Mouse (Mus musculus) neural tube, embryonic 12.5 days (tissue): ENCODE measurements around the gene Ripor3. TPM values are rescaled to one million over a fixed set of nuclear protein-coding genes. Genes with fewer than 3 reads are reported as not detected.

Source experiments
- ATAC-seq: fragments of 200-750 bp; cut with Nextera tagmentation; 2 replicates; pipeline ENCODE4 v1.8.0; 2017; ENCODE audit warnings: low read depth, mild to moderate bottlenecking, moderate TSS enrichment, moderate library complexity; ENCODE audit not compliant: low FRiP score
- H3K27ac ChIP-seq: fragments of 300-500 bp; sonication (generic); 2 replicates; pipeline ENCODE4 v1.5.1; 2016
- H3K27me3 ChIP-seq: fragments of 300-500 bp; sonication (generic); replicated peaks from 2 replicates; pipeline ENCODE4 v1.6.1; 2016; ENCODE audit warnings: mild to moderate bottlenecking
- H3K36me3 ChIP-seq: fragments of 300-500 bp; sonication (generic); 2 replicates; pipeline ENCODE4 v1.6.1; 2016; ENCODE audit warnings: mild to moderate bottlenecking
- H3K4me1 ChIP-seq: fragments of 300-500 bp; sonication (generic); 2 replicates; pipeline ENCODE4 v1.6.1; 2016
- H3K4me2 ChIP-seq: fragments of 300-500 bp; sonication (generic); replicated peaks from 2 replicates; pipeline ENCODE4 v1.6.1; 2016; ENCODE audit warnings: mild to moderate bottlenecking
- H3K4me3 ChIP-seq: fragments of 300-500 bp; sonication (generic); 2 replicates; pipeline ENCODE4 v1.5.1; 2016
- H3K9ac ChIP-seq: fragments of 300-500 bp; sonication (generic); 2 replicates; pipeline ENCODE4 v1.6.1; 2016; ENCODE audit warnings: mild to moderate bottlenecking
- H3K9me3 ChIP-seq: fragments of 300-500 bp; sonication (generic); 2 replicates; pipeline ENCODE4 v1.6.1; 2016; ENCODE audit warnings: mild to moderate bottlenecking
- WGBS: fragments of 180-500 bp; shearing (Covaris S2); methylation state at CpG from one replicate; pipeline ENCODE4 v1.1.7; 2016; 5-methylcytosine and 5-hydroxymethylcytosine counted together
- polyA plus RNA-seq: library from polyadenylated mRNA; unstranded; fragments of >200 nt; fragmentation: Nextera tagmentation; extraction: Ambion mirVana; gene quantifications from 2 replicates; pipeline ENCODE4 v1.2.1, GENCODE M21; 2016

The Ripor3 gene
- polyA plus RNA-seq, 1 experiment from 2014 or later = 0.60 TPM

GRCm38 (mm10) chr2:168046467-168046866, 36.0 kb upstream of the Ripor3 start:
- WGBS = 75% methylated on average over 4 of the region's 4 CpGs
- Histone ChIP-seq H3K27me3 (peaks cover 40% of the 10 kb centered on the region), H3K36me3 (no peaks in the 10 kb centered on the region), H3K9ac (no peak overlapping the region), H3K27ac (no peak overlapping the region), H3K4me2 (no peak overlapping the region), H3K4me1 (peaks cover 17% of the 10 kb centered on the region), H3K9me3 (no peaks in the 10 kb centered on the region), H3K4me3 (no peak overlapping the region)
- ATAC-seq = no peak

- H3K9ac ChIP-seq = no peak overlapping the region
- no peak for ATAC-seq
- H3K36me3 ChIP-seq = no peaks in the 10 kb centered on the region
- 41% methylated on average over 5 of the region's 5 CpGs for WGBS
- no peak overlapping the region for H3K27ac ChIP-seq
- H3K4me3 ChIP-seq = no peak overlapping the region
- H3K4me1 ChIP-seq = peaks cover 17% of the 10 kb centered on the region
- no peaks in the 10 kb centered on the region for H3K9me3 ChIP-seq
- H3K4me2 ChIP-seq = no peak overlapping the region
- peaks cover 34% of the 10 kb centered on the region for H3K27me3 ChIP-seq
Measured at GRCm38 (mm10) chr2:168045771-168046170, 35.4 kb upstream of the Ripor3 start.

DNA sequence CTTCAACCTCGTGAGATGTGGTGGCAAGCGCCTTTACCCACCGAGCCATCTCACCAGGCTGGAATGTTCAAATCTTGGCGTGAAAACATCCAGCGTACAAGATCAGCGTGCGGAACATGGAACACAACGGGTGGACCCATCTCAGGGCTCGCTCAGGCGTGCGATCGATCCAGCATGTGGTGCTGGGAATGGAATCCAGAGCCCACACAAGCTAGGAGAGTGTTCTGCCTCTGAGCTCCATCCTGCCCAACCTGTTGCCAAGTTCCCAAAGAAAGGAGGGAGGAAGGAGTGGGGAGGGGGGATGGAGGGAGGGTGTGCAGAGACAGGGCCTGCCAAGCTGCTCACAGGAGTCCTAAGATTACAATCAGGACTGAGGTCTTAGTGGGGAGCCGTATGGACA, 34.9 kb upstream of the Ripor3 start:
- Histone ChIP-seq H3K4me1 (peaks cover 14% of the 10 kb centered on the region), H3K4me2 (no peak overlapping the region), H3K9me3 (no peaks in the 10 kb centered on the region), H3K27ac (no peak overlapping the region), H3K9ac (no peak overlapping the region), H3K36me3 (no peaks in the 10 kb centered on the region), H3K27me3 (peaks cover 29% of the 10 kb centered on the region), H3K4me3 (no peak overlapping the region)
- 75% methylated on average over 13 of the region's 13 CpGs for WGBS
- ATAC-seq = no peak

DNA sequence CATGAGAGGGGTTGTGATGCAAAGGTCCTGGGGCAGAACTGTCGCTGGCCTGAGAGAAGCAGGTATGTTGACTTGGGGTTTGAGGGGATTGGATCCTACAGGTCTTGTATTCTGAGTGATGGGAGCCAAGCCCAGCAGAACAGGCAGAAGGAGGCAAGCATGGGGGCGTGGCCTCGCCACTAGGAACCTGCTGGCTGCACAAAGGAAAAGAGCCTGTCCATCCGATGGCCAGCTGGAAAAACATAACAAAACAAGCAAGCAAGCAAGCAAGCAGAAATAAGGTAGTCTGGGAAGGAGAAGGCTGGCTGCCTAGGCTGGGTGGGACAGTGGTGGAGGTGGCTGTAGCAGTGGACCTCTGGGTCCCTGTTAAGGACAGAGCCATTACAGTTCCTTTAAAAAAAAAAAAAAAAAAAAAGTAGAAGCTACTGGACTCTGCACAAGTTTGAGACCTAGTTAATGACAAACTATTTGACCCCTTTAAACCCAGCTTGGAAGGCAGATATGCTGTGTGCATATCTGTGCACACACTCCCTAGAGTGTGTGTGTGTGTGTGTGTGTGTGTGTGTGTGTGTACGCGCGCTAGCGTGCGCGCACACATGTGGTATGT, 34.4 kb upstream of the Ripor3 start:
- no peak overlapping the region for H3K4me3 ChIP-seq
- H3K27ac ChIP-seq = no peak overlapping the region
- 73% methylated on average over 10 of the region's 10 CpGs for WGBS
- peaks cover 24% of the 10 kb centered on the region for H3K27me3 ChIP-seq
- no peaks in the 10 kb centered on the region for H3K9me3 ChIP-seq
- no peak overlapping the region for H3K4me2 ChIP-seq
- no peak overlapping the region for H3K9ac ChIP-seq
- ATAC-seq = no peak
- H3K36me3 ChIP-seq = no peaks in the 10 kb centered on the region
- peaks cover 11% of the 10 kb centered on the region for H3K4me1 ChIP-seq

GRCm38 (mm10) chr2:168042019-168042418, 31.6 kb upstream of the Ripor3 start:
- no peaks in the 10 kb centered on the region for H3K9me3 ChIP-seq
- H3K4me3 ChIP-seq = no peak overlapping the region
- H3K27ac ChIP-seq = no peak overlapping the region
- no peaks in the 10 kb centered on the region for H3K27me3 ChIP-seq
- no peak overlapping the region for H3K9ac ChIP-seq
- no peak overlapping the region for H3K4me2 ChIP-seq
- ATAC-seq = no peak
- no peaks in the 10 kb centered on the region for H3K36me3 ChIP-seq
- 59% methylated on average over 6 of the region's 6 CpGs for WGBS
- H3K4me1 ChIP-seq = peaks cover 5% of the 10 kb centered on the region; the same call in 1 of the 2 replicates

DNA sequence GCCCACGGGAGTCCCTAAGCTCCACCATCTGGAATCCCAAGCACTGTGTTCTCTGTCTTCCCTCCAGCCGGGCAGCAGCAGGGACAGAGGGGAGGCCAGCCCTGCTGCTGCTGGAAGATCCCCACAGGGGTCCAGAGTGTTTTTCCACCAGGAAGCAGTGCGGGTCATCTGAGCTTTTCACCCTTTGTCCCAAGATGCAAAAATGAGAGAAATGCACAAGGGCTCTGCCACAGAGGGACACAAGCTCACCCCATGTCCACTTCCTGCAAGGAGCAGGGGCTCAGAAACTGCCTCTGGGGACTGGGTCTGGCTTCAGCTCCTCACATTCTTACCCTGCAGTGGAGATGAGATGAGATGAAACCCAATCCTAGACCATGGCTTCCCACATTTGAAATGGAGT, 30.3 kb upstream of the Ripor3 start:
- H3K4me1 ChIP-seq = peaks cover 4% of the 10 kb centered on the region; the same call in 1 of the 2 replicates
- H3K4me2 ChIP-seq = no peak overlapping the region
- 41% methylated on average over 3 of the region's 3 CpGs for WGBS
- no peaks in the 10 kb centered on the region for H3K9me3 ChIP-seq
- H3K27me3 ChIP-seq = no peaks in the 10 kb centered on the region
- H3K36me3 ChIP-seq = no peaks in the 10 kb centered on the region
- no peak overlapping the region for H3K9ac ChIP-seq
- H3K4me3 ChIP-seq = no peak overlapping the region
- no peak overlapping the region for H3K27ac ChIP-seq
- ATAC-seq = no peak

- Histone ChIP-seq H3K27ac (0 out of 2 replicates have a peak overlapping the region, but pooled peaks have one; percentile 10), H3K4me1 (no peaks in the 10 kb centered on the region), H3K27me3 (no peaks in the 10 kb centered on the region), H3K9ac (no peak overlapping the region), H3K9me3 (no peaks in the 10 kb centered on the region), H3K4me2 (no peak overlapping the region), H3K36me3 (no peaks in the 10 kb centered on the region), H3K4me3 (no peak overlapping the region)
- 31% methylated on average over 3 of the region's 3 CpGs for WGBS
- no peak for ATAC-seq
Measured at GRCm38 (mm10) chr2:168037063-168037462, 26.6 kb upstream of the Ripor3 start.

GRCm38 (mm10) chr2:168035907-168036306, 25.5 kb upstream of the Ripor3 start:
- no peak overlapping the region for H3K4me3 ChIP-seq
- no peaks in the 10 kb centered on the region for H3K4me1 ChIP-seq
- H3K4me2 ChIP-seq = no peak overlapping the region
- ATAC-seq = no peak
- 86% methylated on average over 6 of the region's 6 CpGs for WGBS
- no peaks in the 10 kb centered on the region for H3K9me3 ChIP-seq
- no peaks in the 10 kb centered on the region for H3K36me3 ChIP-seq
- no peak overlapping the region for H3K9ac ChIP-seq
- H3K27ac ChIP-seq = no peak overlapping the region
- H3K27me3 ChIP-seq = no peaks in the 10 kb centered on the region

DNA sequence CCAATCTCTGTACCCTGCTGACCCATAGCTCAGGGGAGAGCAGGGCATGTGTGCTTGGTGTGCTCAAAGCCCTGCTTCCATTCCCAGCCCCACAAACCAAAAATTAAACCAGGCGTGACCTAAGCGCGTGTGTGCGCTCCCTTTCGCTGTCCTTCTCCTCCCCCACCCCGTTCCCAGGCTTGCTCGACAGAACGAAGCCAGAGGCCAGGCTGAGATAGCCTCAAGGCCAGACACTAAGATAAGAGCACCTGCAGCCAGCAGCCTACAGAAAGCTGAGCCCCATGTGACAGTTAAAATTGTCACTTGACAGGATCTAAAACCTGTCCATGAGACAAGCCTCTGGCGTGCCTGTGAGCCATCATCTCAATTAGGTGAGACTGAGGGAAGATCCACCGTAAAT, 23.5 kb upstream of the Ripor3 start:
- Histone ChIP-seq H3K27ac (no peak overlapping the region), H3K4me2 (no peak overlapping the region), H3K4me3 (no peak overlapping the region), H3K4me1 (no peaks in the 10 kb centered on the region), H3K36me3 (no peaks in the 10 kb centered on the region), H3K9ac (no peak overlapping the region), H3K27me3 (no peaks in the 10 kb centered on the region), H3K9me3 (no peaks in the 10 kb centered on the region)
- ATAC-seq = no peak
- WGBS = 59% methylated on average over 10 of the region's 10 CpGs

GRCm38 (mm10) chr2:168031842-168032241, 21.4 kb upstream of the Ripor3 start:
- H3K4me3 ChIP-seq = no peak overlapping the region
- H3K4me1 ChIP-seq = no peaks in the 10 kb centered on the region
- no peak overlapping the region for H3K27ac ChIP-seq
- WGBS = 66% methylated on average over 2 of the region's 2 CpGs
- H3K9me3 ChIP-seq = no peaks in the 10 kb centered on the region
- H3K36me3 ChIP-seq = no peaks in the 10 kb centered on the region
- H3K4me2 ChIP-seq = no peak overlapping the region
- ATAC-seq = no peak
- no peak overlapping the region for H3K9ac ChIP-seq
- H3K27me3 ChIP-seq = no peaks in the 10 kb centered on the region

- WGBS = over 99% methylated on average over 3 of the region's 3 CpGs
- no peaks in the 10 kb centered on the region for H3K27me3 ChIP-seq
Measured at GRCm38 (mm10) chr2:168028376-168028775, 18.0 kb upstream of the Ripor3 start.

DNA sequence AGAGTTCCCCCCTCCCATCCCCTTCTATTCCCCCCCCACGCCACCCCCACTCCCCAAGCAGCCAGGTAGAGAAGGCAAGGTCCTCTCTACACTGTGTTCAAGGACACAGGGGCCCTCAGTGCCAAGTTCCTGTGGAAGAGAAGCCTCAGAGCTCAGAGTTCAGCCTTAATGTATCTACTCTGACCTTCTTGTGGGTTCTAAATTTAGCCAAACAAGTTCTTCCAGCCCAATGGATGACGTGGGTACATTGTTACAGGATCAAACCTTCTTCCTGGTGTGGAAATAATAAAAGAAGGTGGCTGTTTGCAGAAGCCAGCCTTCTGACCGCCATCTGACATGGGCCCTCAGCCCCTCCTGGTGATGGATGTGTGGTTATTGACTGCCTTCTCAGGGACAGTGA, 16.0 kb upstream of the Ripor3 start:
- H3K27ac ChIP-seq = no peak overlapping the region
- H3K27me3 ChIP-seq = no peaks in the 10 kb centered on the region
- no peak for ATAC-seq
- H3K36me3 ChIP-seq = no peaks in the 10 kb centered on the region
- H3K4me1 ChIP-seq = no peaks in the 10 kb centered on the region
- H3K4me3 ChIP-seq = no peak overlapping the region
- H3K9ac ChIP-seq = no peak overlapping the region
- no peaks in the 10 kb centered on the region for H3K9me3 ChIP-seq
- 59% methylated on average over 3 of the region's 3 CpGs for WGBS
- H3K4me2 ChIP-seq = no peak overlapping the region

More at GRCm38 (mm10) chr2:168028376-168028775, 18.0 kb upstream of the Ripor3 start:
- Histone ChIP-seq H3K9me3 (no peaks in the 10 kb centered on the region), H3K27ac (no peak overlapping the region), H3K4me1 (no peaks in the 10 kb centered on the region), H3K4me3 (no peak overlapping the region), H3K4me2 (no peak overlapping the region), H3K9ac (no peak overlapping the region), H3K36me3 (no peaks in the 10 kb centered on the region)
- no peak for ATAC-seq

DNA sequence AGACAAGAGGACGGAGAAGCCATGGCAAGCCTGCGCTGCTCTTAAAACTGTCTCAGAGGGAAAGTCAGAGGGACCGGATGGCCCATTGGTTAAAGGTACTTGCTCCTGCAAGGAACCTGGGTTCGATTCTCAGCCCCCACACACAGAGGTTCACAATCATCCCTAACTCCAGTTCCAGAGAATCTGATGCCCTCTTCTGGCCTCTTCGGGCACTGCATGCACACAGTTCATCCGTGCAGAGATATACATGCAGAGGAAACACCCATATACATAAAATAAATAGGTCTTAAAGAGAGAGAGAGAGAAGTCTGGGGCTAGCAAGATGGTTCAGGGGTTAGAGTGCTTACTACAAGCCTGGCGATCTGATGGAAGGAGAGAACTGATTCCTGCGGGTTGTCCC, 15.5 kb upstream of the Ripor3 start:
- no peaks in the 10 kb centered on the region for H3K4me1 ChIP-seq
- H3K4me2 ChIP-seq = no peak overlapping the region
- no peaks in the 10 kb centered on the region for H3K9me3 ChIP-seq
- no peak overlapping the region for H3K4me3 ChIP-seq
- H3K27me3 ChIP-seq = no peaks in the 10 kb centered on the region
- no peak overlapping the region for H3K9ac ChIP-seq
- no peaks in the 10 kb centered on the region for H3K36me3 ChIP-seq
- WGBS = 96% methylated on average over 8 of the region's 8 CpGs
- ATAC-seq = no peak
- H3K27ac ChIP-seq = no peak overlapping the region
